Mouse (Mus musculus): ENCODE data around the gene Gigyf1.

The Gigyf1 gene

DNA sequence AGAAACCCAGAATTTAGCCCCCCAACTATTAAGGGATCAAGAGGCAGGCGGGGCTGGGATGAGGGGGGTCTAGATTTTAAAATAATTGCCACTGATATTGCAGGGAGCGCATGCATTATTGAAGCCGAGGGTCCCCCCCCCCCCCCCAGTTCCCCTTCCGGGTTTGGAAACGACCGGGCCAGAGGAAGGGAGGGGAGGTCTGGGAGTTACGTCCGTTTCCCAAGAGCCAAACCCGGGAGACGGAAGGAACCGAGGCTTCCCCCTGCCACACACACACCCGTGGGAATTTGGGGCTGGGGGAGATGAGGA, 14.4 kb downstream of the Gigyf1 start:
- DNase-seq (ENCODE audit: low read depth in 2 of 2, low spot score in 2 of 2): no peak

DNA sequence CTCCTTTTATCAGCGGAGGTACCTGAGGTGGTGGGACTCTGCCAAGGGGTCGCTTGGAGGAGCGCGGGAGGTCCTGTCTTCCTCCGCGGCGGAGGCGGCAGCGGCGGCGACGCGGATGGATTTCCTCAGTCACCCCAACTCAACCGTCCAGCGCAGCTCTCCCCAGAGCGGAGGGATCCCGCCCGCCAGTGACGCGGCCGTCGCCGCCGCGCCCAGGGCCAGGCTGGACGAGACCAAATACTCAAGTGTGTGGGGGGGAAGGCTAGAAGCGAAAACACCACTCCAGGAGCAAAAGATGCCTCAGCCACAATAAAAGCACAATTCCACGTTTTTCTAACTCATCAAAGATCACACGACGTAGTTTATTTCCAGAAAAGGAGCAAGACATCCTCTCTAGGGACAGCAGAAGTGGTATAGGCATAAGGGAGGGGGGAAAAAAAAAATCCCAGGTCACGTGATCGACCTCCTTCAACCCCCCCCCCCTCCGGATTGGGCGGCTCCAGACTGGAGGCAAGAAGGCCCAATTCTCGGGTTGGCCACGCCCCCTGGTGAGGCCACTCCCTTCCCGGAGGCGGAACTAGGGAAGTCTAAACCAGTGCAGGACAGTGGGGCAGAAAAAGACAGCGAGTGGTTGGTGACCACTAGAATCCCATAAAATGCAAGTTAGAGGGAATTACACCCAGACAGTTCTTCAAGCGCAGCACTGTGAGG, 14.9 kb downstream of the Gigyf1 start, which contains the start of the genes Epo and Gnb2:
TSS of gene Epo (minus strand) at position 126 of the 711 bp plus-strand sequence.
TSS of gene Gnb2 (minus strand) at position 394 of the 711 bp plus-strand sequence.
- DNase-seq (ENCODE audit: low read depth in 2 of 2, low spot score in 2 of 2): peak; percentile 93

DNA sequence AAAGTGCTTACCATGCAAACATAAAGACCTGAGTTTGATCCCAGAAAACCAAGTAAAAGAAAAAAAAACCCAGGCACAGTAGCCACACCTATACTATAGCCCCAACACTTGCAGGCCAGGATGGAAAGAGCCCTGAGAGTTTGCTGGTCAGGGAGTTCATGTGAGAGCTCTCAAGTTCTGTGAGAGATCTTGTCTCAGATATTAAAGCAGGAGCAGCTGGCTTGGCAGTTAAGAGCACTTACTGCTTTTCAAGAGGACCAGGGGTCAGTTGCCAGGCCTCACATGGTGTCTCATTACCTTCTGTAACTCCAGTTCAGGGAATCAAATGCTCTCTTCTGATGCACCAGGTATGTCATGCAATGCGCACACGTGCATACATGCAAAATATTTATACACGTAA, 16.4 kb downstream of the Gigyf1 start:
- no peak for DNase-seq (ENCODE audit: low read depth in 2 of 2, low spot score in 2 of 2)

DNA sequence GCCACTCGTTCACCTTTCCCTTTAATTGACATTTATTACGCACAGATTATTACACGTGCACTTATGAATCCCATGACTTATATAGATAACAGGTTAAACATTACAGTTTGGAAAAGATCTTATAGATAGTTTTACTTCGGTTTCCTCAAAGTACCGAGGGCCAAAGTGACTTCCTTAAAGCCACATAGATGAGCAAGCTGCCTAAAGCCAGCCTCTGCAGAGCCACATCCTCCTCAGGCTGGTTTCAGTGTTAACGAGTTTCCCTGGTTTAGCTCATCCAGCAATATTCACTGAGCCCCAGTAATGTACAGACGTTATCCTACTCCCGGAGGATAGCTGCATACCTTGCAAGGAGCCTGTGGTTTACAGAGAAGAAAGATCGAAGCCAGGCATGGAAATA, 17.0 kb downstream of the Gigyf1 start:
- DNase-seq (ENCODE audit: low read depth in 2 of 2, low spot score in 2 of 2): no peak

DNA sequence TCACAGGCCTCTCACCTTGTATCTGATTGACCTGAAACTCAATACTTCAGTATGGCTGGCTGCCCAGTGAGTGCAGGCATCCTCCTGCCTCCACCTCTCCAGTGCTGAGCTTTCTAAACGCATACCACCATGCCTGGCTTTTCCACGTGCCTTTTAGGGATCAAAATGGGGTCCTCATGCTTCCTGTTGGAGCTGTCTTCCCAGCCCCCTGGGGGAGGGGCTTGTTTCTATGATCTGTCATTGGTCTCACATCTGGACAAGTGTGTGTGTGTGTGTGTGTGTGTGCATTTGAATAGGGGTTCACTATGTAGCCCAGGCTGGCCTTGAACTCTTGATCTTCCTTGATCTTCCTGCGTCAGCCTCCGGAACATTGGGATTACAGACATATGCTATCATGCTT, 19.1 kb downstream of the Gigyf1 start:
- DNase-seq (ENCODE audit: low read depth in 2 of 2, low spot score in 2 of 2): no peak

DNA sequence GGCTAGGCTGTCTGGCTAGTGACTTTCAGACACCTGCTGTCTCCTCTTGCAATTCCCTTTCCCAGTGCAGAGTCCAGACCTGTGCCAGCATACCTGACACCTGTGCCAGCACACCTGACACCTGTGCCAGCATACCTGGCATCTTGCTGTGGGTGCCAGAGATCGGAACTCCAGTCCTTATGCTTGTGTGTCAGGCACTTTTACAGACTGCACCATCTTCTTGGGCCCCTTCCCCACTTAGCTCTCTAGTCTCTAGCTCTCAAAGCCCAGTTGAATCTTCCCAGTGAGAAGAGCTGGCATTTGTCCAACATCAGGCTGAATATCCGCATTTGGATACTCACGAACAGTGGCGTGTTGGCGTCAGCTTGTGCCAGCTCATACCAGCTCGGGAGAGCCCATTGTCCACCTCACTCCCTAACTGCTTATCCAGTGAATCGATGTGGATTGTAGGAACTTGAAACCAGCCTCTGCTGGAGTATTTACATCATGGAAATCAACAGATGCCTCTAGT, 21.0 kb downstream of the Gigyf1 start:
- DNase-seq (ENCODE audit: low read depth in 2 of 2, low spot score in 2 of 2): no peak

DNA sequence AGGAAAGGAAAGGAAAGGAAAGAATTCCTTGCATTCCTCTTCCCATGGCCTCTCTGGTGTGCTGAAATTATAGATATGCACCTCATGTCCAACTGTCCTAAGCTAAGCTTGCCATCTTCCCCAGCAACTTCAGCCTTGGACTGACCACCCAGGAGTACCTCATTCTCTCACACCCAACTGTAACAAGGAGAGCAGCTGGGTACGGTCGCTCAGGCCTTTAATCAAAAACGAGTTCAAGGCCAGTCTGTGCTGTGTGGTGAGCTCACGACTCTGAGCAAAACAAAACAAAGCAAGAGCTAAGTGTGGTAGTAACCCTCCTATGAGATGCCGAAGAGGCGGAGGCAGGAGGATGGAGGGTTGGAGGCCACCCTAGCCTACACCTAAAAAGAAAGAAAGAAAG, 22.6 kb downstream of the Gigyf1 start:
- DNase-seq (ENCODE audit: low read depth in 2 of 2, low spot score in 2 of 2): no peak

DNA sequence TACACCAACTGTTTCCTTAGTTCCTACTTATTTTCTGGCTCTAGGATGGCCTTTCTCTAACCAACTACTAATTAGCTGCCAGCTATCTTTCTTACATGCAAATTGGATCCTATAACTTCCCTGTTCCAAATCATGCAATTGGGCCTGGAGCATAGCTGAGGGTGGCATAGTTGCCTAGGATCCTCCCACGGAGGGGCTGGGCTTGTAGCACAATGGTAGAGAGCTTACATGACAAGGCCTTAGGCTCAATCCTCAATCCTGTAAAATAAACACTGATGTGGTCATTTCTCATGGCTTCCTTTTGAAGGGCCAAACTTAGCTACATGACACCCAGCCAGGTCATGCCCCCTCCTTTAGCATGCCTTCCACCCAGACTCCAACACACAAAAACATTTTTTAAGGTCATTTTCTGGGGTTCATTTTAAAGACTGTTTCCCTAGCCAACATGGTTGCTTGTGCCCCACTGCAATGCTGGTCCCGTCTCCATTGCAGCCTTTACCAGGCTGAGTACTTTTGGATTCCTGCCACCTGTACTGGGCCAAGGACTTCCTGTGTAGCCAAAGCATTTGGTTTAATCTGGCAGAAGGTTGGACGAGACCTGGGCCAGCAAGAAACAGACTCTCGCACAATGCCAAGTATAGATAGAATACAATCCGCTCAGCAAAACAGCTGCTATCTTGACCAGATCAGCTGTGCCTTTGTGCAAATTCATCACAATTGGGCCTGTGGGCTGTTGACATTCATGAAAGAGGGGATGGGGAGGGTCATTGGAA, 23.6 kb downstream of the Gigyf1 start:
- DNase-seq (ENCODE audit: low read depth in 2 of 2, low spot score in 2 of 2): no peak

DNA sequence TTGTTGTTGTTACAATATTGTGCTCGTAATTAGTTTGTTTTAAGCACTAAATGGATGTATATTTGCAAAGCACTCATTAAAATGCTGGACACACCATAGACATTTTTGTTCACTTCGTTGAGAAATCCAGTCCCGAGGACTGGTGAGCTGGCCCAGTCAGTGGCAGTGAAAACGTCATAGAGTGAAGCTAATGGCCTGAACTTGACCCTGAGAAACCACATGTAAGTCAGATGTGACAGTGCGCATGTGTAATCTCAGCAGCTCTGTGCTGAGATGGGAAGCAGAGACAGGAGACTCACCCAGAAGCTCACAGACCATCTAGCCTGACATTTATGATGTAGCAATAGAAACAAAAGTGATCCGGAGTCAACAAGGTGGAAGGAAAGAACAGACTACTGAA, 26.6 kb downstream of the Gigyf1 start:
- DNase-seq (ENCODE audit: low read depth in 2 of 2, low spot score in 2 of 2): no peak

DNA sequence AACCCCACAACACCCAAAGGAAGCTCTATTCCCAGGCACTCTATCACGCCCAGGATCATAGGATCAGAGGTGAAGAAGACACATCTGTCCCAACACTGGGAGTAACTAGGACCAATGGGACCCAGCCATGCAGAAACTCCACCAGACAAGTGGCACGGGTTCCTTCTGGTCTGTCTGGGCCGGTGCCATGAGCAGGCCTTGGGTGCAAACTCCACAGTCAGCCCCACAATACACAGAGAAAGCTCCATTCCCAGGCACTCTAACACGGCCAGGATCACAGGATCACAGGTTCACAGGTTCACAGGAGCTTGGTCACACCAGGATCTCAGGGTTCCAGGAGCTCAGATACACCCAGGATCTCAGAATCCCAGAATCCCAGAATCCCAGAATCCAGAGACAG, 27.2 kb downstream of the Gigyf1 start:
- DNase-seq (ENCODE audit: low read depth in 2 of 2, low spot score in 2 of 2): no peak

DNA sequence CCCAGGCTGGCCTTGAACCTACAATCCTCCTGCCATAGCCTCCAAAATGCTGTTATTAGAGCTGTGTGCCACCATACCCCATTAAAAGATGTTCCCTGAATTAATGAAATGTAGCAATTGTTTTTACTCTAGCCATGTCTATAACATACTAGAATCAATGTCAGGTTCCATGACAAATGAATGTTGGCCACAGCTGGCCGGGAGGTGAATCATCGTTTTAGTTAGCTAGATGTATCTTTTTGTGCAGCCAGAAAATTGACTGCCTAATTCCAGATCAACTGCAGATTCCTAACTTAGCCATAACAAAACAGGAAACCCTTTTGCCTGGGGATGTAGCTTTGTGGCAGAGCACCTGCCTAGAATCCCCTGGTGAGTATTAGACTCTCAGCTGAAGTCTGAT, 31.5 kb downstream of the Gigyf1 start:
- DNase-seq (ENCODE audit: low read depth in 2 of 2, low spot score in 2 of 2): no peak

DNA sequence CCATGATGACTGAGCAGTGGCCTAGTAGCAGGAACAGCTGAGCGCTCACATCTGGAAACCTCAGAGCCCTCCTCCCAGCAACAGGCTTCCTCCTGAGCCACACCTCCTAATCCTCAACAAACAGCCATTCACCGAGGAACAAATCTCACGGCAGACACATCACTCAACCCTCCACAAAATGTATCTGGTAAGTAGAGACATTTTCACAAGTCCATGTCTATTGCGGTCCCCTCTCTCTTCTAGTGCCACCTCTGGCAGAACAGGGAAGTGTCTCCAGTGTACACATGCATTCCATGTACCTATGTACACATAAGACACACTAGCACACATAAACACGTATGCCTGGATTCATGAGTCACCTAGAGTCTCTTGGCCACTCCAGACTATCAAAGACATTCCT, 32.8 kb downstream of the Gigyf1 start:
- DNase-seq (ENCODE audit: low read depth in 2 of 2, low spot score in 2 of 2): peak in 1 of 2 experiments; percentile 48

DNA sequence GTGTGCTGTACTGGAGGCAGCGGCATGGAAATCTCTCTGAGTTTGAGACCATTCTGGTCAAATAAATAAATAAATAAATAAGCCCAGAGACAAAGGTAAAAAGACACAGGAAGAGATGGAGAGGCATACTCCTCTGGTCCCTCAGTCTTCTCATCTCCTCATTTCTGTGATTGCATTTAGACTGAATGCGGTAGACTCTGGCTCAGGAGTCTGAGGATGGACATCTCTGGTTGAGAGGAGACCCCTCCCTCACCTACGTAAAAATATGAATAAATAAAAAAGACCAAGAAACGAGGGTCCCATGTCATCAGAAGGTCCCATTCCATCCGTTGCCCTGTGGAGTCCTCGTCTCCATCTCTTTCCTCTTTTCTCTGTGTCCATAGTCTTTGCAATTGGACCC, 34.7 kb downstream of the Gigyf1 start:
- DNase-seq (ENCODE audit: low read depth in 2 of 2, low spot score in 2 of 2): no peak

DNA sequence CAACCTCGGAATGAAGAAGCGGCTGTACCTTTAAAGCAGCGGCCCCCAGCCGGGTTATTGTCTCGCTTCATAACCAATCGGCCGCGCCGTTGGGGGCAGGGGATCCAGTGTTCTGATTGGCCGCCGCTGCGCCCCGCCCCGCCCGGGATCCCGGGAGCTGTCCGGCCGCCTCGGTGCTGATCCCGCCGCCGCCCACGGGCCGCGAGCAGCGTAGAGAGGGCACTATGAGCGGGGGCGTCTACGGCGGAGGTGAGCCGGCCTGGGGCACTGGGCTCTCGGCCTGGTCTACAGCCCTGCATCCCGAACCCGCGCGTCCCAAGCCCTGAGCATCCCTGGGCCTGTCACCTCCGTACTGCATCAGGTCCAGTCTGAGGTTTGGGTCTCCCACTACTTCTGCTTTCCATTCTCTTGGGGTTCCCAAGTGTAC, 35.1 kb downstream of the Gigyf1 start, which contains the start of gene Actl6b:
TSS of gene Actl6b (plus strand) at position 107 of the 427 bp plus-strand sequence.
- no peak for DNase-seq (ENCODE audit: low read depth in 2 of 2, low spot score in 2 of 2)

DNA sequence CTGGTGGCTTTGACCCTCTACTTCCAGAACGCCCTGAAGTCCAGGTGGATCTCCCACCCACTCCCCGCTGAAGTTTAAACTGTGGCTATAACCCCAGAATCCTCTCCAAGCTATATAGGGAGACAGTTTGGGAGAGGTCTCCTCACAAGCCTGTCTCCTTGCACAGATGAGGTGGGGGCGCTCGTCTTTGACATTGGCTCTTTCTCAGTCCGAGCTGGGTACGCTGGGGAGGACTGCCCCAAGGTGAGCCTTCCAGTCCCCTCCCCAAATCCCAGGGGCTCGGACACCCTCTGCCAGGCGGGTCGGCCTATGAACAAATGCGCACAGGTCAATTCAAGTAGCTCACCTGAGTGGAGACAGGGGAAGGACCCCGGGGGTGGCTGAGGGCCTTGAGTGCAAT, 35.5 kb downstream of the Gigyf1 start:
- no peak for DNase-seq (ENCODE audit: low read depth in 2 of 2, low spot score in 2 of 2)

DNA sequence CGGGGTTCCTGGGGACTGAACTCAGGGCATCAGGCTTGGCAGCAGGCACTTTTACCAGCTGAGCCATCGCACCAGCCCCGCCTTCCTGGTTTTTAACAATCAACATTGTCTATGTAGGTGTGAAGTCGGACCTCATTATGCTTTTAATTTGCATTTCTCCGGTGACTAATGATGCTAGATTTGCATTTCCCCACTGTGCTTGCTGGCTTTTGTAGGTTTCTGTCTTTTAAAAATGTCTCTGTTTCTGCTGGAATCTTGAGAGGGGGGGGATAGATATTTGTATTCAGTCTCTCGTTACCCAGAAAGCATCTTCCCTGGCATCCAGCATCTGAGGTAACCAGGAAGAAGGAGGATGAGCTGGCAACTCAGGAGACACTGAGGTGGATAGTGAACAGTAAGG, 43.2 kb downstream of the Gigyf1 start:
- no peak for DNase-seq (ENCODE audit: low read depth in 2 of 2, low spot score in 2 of 2)

DNA sequence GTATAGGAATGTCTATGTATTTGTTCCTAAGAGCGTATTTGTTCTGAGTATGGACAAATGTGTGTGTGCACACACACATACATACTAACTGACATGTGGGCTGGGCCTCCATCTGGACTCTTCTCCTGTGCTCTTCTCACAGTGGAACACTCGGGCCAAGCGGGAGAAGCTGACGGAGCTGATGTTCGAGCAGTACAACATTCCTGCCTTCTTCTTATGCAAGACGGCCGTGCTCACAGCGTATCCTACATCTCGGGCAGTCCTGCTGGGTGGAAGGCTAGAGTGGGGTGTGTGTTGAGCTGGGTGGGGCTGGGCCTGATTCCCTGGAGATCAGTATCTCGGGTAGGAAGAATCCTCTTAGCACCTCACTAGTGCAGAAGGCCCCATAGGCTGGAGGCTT, 44.6 kb downstream of the Gigyf1 start:
- no peak for DNase-seq (ENCODE audit: low read depth in 2 of 2, low spot score in 2 of 2)

DNA sequence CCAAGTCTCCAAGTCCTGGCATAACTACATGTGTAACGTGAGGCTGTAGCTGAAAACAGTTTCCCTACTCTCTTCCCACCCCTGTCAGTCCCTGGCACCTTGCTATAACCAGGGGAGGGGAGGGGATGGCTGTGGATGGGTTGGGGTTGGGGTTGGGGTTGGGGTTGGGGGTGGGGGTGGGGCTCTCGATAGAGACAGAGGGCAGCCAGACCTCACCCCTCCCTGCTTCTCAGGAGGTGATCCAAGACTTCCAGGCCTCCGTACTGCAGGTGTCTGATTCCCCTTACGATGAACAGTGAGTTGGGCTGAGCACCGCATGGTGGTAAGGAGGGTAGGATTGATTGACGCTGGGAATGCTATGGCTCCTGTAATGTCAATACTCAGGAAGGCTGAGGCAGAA, 47.4 kb downstream of the Gigyf1 start:
- no peak for DNase-seq (ENCODE audit: low read depth in 2 of 2, low spot score in 2 of 2)

DNA sequence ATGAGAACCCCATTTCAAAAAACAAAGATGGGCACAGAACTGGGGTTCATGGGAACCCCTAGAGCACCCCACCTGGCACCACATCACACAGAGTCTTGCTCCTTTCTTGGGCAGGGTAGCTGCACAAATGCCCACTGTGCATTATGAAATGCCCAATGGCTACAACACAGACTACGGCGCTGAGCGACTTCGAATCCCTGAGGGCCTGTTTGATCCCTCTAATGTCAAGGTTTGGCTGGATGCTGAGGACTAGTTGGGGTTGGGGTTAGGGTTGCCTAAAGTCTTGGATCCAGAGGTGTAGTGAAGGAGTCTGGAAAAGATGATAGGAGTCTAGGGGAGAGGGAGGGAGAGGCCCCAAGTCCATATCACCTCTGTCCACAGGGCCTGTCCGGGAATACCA, 48.1 kb downstream of the Gigyf1 start:
- no peak for DNase-seq (ENCODE audit: low read depth in 2 of 2, low spot score in 2 of 2)

DNA sequence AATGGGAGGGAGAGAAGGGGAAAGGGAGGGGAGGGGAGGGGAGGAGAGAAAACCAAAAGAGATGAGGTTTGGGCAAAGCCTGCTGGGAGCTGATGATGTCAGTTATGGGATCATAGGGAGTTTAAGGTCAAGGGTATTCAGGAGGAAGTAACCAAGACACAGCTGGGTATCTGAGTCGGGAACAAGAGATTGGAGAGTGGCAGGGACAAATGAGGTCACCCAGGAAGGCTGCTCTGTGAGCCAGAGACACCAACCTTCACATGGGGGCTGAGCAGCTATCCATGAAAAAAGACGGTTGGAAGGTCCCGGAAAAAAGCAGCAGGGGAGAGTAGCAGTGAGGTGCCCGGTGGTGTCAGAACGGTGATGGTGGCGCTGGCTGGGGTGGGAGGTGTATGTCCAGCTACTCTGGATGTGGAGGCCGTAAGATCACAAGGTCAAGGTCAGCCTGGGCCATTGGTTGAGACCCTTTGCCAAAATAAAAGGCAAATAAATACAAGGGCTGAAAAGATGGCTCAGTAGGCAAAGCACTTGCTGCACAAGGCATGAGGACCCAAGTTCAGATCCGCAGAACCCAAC, 50.0 kb downstream of the Gigyf1 start:
- DNase-seq (ENCODE audit: low read depth in 2 of 2, low spot score in 2 of 2): no peak

DNA sequence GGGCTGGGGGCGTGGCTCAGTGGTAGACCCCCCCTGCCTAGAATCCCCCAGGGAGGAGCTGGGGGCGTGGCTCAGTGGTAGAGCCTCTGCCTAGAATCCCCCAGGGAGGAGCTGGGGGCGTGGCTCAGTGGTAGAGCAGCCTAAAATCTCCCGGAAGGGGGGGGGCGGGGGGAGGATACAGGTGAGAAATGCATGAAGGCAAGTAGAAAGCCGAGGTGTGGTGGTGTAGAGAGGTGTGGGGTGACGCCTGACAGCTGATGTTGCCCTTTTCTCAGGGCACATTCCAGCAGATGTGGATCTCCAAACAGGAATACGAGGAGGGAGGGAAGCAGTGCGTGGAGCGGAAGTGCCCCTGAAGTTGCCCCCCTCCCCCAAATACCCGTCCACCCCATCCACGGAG, 50.7 kb downstream of the Gigyf1 start:
- DNase-seq (ENCODE audit: low read depth in 2 of 2, low spot score in 2 of 2): no peak

DNA sequence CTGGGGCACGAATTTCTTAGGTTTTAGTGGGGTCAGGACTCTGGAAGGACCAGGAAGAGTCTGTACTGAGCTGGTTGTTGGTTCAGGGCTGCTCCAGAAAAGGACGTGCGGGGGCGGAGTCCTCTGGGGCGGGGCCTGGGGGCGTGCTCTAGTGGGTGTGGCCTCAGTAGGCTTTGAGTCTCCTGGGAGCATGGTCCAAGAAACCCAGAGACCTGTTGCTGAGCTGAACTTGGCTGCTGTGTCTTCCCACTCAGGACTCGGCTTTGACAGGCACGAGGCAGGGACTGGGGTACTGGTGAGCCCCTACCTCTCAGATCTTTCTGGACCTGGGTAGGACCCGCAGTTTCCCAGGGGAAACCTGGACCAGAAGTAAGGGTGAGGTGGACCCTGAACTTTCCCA, 51.3 kb downstream of the Gigyf1 start, which contains the start of gene Tfr2:
TSS of gene Tfr2 (plus strand) at position 176 of the 400 bp plus-strand sequence.
- peak in 1 of 2 experiments; percentile 26 for DNase-seq (ENCODE audit: low read depth in 2 of 2, low spot score in 2 of 2)
